Mouse (Mus musculus) activated CD4-positive, CD25-positive, alpha-beta regulatory T cell, adult 9 weeks (primary cell): ENCODE data around the gene Drd5. TPM values are rescaled to one million over a fixed set of nuclear protein-coding genes. Genes with fewer than 3 reads are reported as not detected.

ENCODE experiments used
- polyA plus RNA-seq: library from polyadenylated mRNA; unstranded; fragments of 100-300 nt; shearing (Covaris generic); gene quantifications from one replicate; pipeline ENCODE4 v1.2.1, GENCODE M21; 2017

Drd5 gene
- not detected for polyA plus RNA-seq

DNA sequence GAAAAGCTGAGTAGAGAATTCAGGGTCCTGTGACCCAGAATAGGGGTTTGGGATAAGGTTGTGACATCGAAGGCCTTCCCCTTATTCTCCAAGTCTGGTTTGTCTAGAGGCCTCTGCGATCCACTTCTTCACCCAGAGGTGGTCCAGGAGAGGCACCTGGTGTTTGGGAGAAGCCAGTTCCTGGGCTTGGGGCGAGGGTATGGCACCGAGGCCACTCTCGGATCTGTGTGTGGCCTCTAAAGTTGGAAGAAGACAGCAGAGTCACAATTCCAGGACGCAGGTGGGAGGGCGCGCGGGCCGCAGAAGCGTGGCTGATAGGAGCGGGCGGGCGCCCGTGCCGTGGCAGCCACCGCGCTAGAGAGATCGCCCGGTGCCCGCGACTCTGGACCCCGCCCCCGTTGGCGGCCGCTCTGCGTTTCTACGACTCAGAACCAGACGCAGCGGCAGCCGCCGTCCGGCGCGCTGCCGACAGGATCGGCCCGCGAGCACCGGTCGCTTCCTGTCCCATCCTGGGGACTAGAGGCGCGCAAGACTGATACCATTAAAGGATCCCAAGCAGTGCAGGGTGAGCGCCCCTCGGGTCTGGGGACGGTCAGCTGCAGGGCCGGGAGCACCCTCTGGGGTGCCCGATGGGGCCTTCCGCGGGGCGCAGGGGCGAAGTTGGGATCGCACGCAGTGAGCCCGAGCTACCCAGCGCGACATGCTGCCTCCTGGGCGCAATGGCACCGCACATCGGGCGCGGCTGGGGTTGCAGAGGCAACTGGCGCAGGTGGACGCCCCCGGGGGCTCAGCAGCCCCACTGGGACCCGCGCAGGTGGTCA lies at the start of gene Drd5:
Gene Drd5 (plus strand): TSS at position 402 of the 821 bp plus-strand sequence.

GRCm38 (mm10) chr5:38275771-38276170 lies 43.4 kb upstream of the Drd5 start, which contains the start of gene Otop1:
TSS of gene Otop1 (plus strand) at chr5:38275972.

Other genes starting within 250 kb of the Drd5 start
- gene Nsg1, start 159.5 kb upstream of the Drd5 start, polyA plus RNA-seq = 0.98 TPM
- 23.9 TPM for gene Zbtb49, start 98.9 kb upstream of the Drd5 start, polyA plus RNA-seq
- 44.1 TPM for gene Lyar, start 98.9 kb upstream of the Drd5 start, polyA plus RNA-seq
- gene Tmem128, start 59.2 kb upstream of the Drd5 start, polyA plus RNA-seq = 131 TPM
- gene Otop1, start 43.4 kb upstream of the Drd5 start, polyA plus RNA-seq = not detected
- 7.5 TPM for gene Slc2a9, start 183.8 kb downstream of the Drd5 start, polyA plus RNA-seq
- 530 TPM for gene Wdr1, start 243.9 kb downstream of the Drd5 start, polyA plus RNA-seq